Mouse (Mus musculus) ES-E14 (cell line): ENCODE results near the gene Ift74. TPM values are rescaled to one million over a fixed set of nuclear protein-coding genes. Genes with fewer than 3 reads are reported as not detected.

ENCODE experiments used
- DNase-seq: peaks from one replicate; pipeline ENCODE4 v3.0.0-alpha.2; 2013; ENCODE audit warnings: low read depth, low spot score
- H3K27ac ChIP-seq: 2 replicates; pipeline ENCODE4 v1.5.1; 2012; ENCODE audit warnings: low read depth, mild to moderate bottlenecking, low read length, moderate library complexity, mixed read lengths; ENCODE audit not compliant: poor library complexity, insufficient read depth, severe bottlenecking
- H3K36me3 ChIP-seq: 2 replicates; pipeline ENCODE4 v1.6.1; 2012; ENCODE audit warnings: mild to moderate bottlenecking, low read length, moderate library complexity, mixed read lengths; ENCODE audit not compliant: control insufficient read depth, poor library complexity, insufficient read depth, severe bottlenecking
- H3K4me1 ChIP-seq, 2 experiments: fragments of 150-350 bp in 1 of 2; sonication (generic) in 1 of 2; 2 replicates each; pipeline ENCODE4 v1.6.1; 2012; ENCODE audit warnings: low read length in 2 of 2, mild to moderate bottlenecking in 1 of 2, mixed read lengths in 1 of 2; ENCODE audit not compliant: control insufficient read depth in 2 of 2, insufficient read depth in 2 of 2, poor library complexity in 1 of 2
- H3K4me3 ChIP-seq, 2 experiments: fragments of 150-350 bp in 1 of 2; sonication (generic) in 1 of 2; 2 replicates each; pipeline ENCODE4 v1.5.1; 2012; ENCODE audit warnings: low read length in 2 of 2, low read depth in 1 of 2, mild to moderate bottlenecking in 1 of 2, mixed read lengths in 1 of 2; ENCODE audit not compliant: insufficient read depth in 1 of 2, poor library complexity in 1 of 2, severe bottlenecking in 1 of 2
- H3K9ac ChIP-seq: 2 replicates; pipeline ENCODE4 v1.6.1; 2012; ENCODE audit warnings: low read depth, mild to moderate bottlenecking, low read length, mixed read lengths; ENCODE audit not compliant: poor library complexity, insufficient read depth, severe bottlenecking
- H3K9me3 ChIP-seq: fragments of 150-350 bp; sonication (generic); 2 replicates; pipeline ENCODE4 v1.6.1; 2012; ENCODE audit warnings: low read depth, mild to moderate bottlenecking, low read length; ENCODE audit not compliant: control insufficient read depth, insufficient read depth
- CHD2 ChIP-seq: IDR thresholded peaks from 2 replicates; pipeline ENCODE4 v1.6.1; 2014; ENCODE audit warnings: mild to moderate bottlenecking, low read depth, low read length, inconsistent platforms
- HCFC1 ChIP-seq: IDR thresholded peaks from 2 replicates; pipeline ENCODE4 v1.6.1; 2012; ENCODE audit warnings: low read length, inconsistent platforms, borderline replicate concordance; ENCODE audit not compliant: insufficient read depth
- MAFK ChIP-seq: IDR thresholded peaks from 2 replicates; pipeline ENCODE4 v1.6.1; 2014; ENCODE audit warnings: mild to moderate bottlenecking, low read depth, low read length, inconsistent platforms; ENCODE audit not compliant: insufficient read depth
- ZC3H11A ChIP-seq: IDR thresholded peaks from 2 replicates; pipeline ENCODE4 v1.6.1; 2012; ENCODE audit warnings: low read depth, mild to moderate bottlenecking, inconsistent platforms, low read length, borderline replicate concordance
- ZNF384 ChIP-seq: IDR thresholded peaks from 2 replicates; pipeline ENCODE4 v1.6.1; 2012; ENCODE audit warnings: low read depth, low read length, inconsistent platforms
- in situ Hi-C, 2 experiments: fragments of 600-800 bp; cut with MboI; formaldehyde crosslinking; loops; one replicate each; pipeline ENCODE4 v1.15.1; 2025; ENCODE audit warnings: low sequenced_read_pairs in 2 of 2, inconsistent platforms in 1 of 2; ENCODE audit not compliant: unreplicated experiment in 2 of 2
- total RNA-seq: library from RNA; depleted of rRNA; stranded (reverse); fragments of 300-350 nt; gene quantifications from 2 replicates; pipeline ENCODE4 v1.2.3, GENCODE M21; 2012; rRNA removed

Ift74 gene
- 11.6 and 14.8 TPM in 2 replicates for total RNA-seq

GRCm38 (mm10) chr4:94613972-94614626 lies at the start of gene Ift74:
TSS of gene Ift74 (plus strand) at chr4:94614491.
- in situ Hi-C loops = no loop called here
- Histone ChIP-seq H3K36me3 (no peaks in the 10 kb centered on the region), H3K4me1 (no peaks in the 10 kb centered on the region), H3K9me3 (no peaks in the 10 kb centered on the region), H3K27ac (peak within 1 kb of the TSS; percentile 68; the same call in 1 of the 2 replicates), H3K9ac (peak within 1 kb of the TSS; percentile 89), H3K4me3 (peak within 1 kb of the TSS; percentile 78 to 86)
- peak; percentile 95 for DNase-seq
- TF ChIP-seq CHD2 (peak; percentile 97), ZNF384 (no peak), HCFC1 (no peak)

- no peak for DNase-seq
- in situ Hi-C loops = no loop called here
- Histone ChIP-seq H3K36me3 (peaks cover 2% of the 10 kb centered on the region; the same call in 1 of the 2 replicates), H3K9me3 (no peaks in the 10 kb centered on the region), H3K4me3 (no peak overlapping the region), H3K4me1 (no peaks in the 10 kb centered on the region), H3K27ac (no peak overlapping the region), H3K9ac (no peak overlapping the region)
- TF ChIP-seq ZC3H11A (no peak), MAFK (no peak), HCFC1 (no peak), CHD2 (no peak), ZNF384 (no peak)
Observed at GRCm38 (mm10) chr4:94572677-94573076, 41.6 kb upstream of the Ift74 start.

- no peak for DNase-seq
- no peak for TF ChIP-seq ZC3H11A
- TF ChIP-seq MAFK = no peak
- TF ChIP-seq CHD2 = no peak
- no peak for TF ChIP-seq ZNF384
- TF ChIP-seq HCFC1 = no peak
- in situ Hi-C loops = no loop called here
Observed at GRCm38 (mm10) chr4:94591765-94592381, 22.4 kb upstream of the Ift74 start.

GRCm38 (mm10) chr4:94592709-94593108 lies 21.6 kb upstream of the Ift74 start:
- no peak for TF ChIP-seq ZNF384
- TF ChIP-seq MAFK = no peak
- no peak for TF ChIP-seq CHD2
- no peak for TF ChIP-seq ZC3H11A
- no peak for TF ChIP-seq HCFC1
- no peak for DNase-seq
- H3K9ac ChIP-seq = no peak overlapping the region
- no peak overlapping the region for H3K4me3 ChIP-seq
- no peaks in the 10 kb centered on the region for H3K9me3 ChIP-seq
- no peak overlapping the region for H3K27ac ChIP-seq
- H3K36me3 ChIP-seq = no peaks in the 10 kb centered on the region
- H3K4me1 ChIP-seq = peaks cover 0 to 2% of the 10 kb centered on the region in 2 experiments; a peak in 1 of 4 replicates
- in situ Hi-C loops = no loop called here

More at GRCm38 (mm10) chr4:94591765-94592381, 22.4 kb upstream of the Ift74 start:
- no peaks in the 10 kb centered on the region for H3K9me3 ChIP-seq
- peaks cover 0 to 2% of the 10 kb centered on the region in 2 experiments; a peak in 1 of 4 replicates for H3K4me1 ChIP-seq
- H3K36me3 ChIP-seq = no peaks in the 10 kb centered on the region
- H3K27ac ChIP-seq = no peak overlapping the region
- H3K4me3 ChIP-seq = no peak overlapping the region
- no peak overlapping the region for H3K9ac ChIP-seq
